Mouse (Mus musculus): ENCODE results near the gene Batf3. TPM values are rescaled to one million over a fixed set of nuclear protein-coding genes. Genes with fewer than 3 reads are reported as not detected.

The Batf3 gene
- total and polyA plus RNA-seq, 2 experiments = 1.6 to 2.9 TPM

- Histone ChIP-seq H3K27me3 (ENCODE audit: control insufficient read depth, insufficient read depth, low read length) (no peaks in the 10 kb centered on the region), H3K4me3 (ENCODE audit: insufficient read depth, low read depth, low read length) (peak overlapping the region; percentile 13; the same call in 1 of the 2 replicates), H3K27ac (replicated peaks; ENCODE audit: insufficient read depth, low read depth, low read length) (no peak overlapping the region), H3K4me1 (ENCODE audit: control insufficient read depth, insufficient read depth, low read length) (peaks cover 1% of the 10 kb centered on the region; the same call in 1 of the 2 replicates), H3K36me3 (ENCODE audit: control insufficient read depth, insufficient read depth, low read length) (no peaks in the 10 kb centered on the region), H3K79me2 (ENCODE audit: control insufficient read depth, insufficient read depth, low read length) (no peaks in the 10 kb centered on the region), H3K9ac (ENCODE audit: low read depth, low read length) (peak overlapping the region; percentile 32; the same call in 1 of the 2 replicates)
- 15% methylated on average over 38 of the region's 38 CpGs for WGBS
- TF ChIP-seq CTCF (IDR thresholded peaks at IDR 0.05; ENCODE audit: low read depth, low read length) (peak; percentile 90), POLR2A (IDR thresholded peaks at IDR 0.05; ENCODE audit: extremely low read depth, insufficient read depth, low read length) (no peak)
- peak; percentile 24 for DNase-seq (ENCODE audit: extremely low read depth, low read depth, low spot score)
Measured at GRCm38 (mm10) chr1:191125811-191126638, 28.4 kb downstream of the Batf3 start.

GRCm38 (mm10) chr1:191131692-191132091, 34.0 kb downstream of the Batf3 start:
- no peaks in the 10 kb centered on the region for H3K4me1 ChIP-seq (ENCODE audit: control insufficient read depth, insufficient read depth, low read length)
- WGBS = 90% methylated on average over 2 of the region's 2 CpGs
- no peak overlapping the region for H3K4me3 ChIP-seq (ENCODE audit: insufficient read depth, low read depth, low read length)
- TF ChIP-seq POLR2A (IDR thresholded peaks at IDR 0.05; ENCODE audit: extremely low read depth, insufficient read depth, low read length) (no peak), CTCF (IDR thresholded peaks at IDR 0.05; ENCODE audit: low read depth, low read length) (no peak)
- H3K9ac ChIP-seq (ENCODE audit: low read depth, low read length) = no peak overlapping the region
- no peak for DNase-seq (ENCODE audit: extremely low read depth, low read depth, low spot score)
- no peak overlapping the region for H3K27ac ChIP-seq (replicated peaks; ENCODE audit: insufficient read depth, low read depth, low read length)
- no peaks in the 10 kb centered on the region for H3K79me2 ChIP-seq (ENCODE audit: control insufficient read depth, insufficient read depth, low read length)
- H3K27me3 ChIP-seq (ENCODE audit: control insufficient read depth, insufficient read depth, low read length) = no peaks in the 10 kb centered on the region
- no peaks in the 10 kb centered on the region for H3K36me3 ChIP-seq (ENCODE audit: control insufficient read depth, insufficient read depth, low read length)

GRCm38 (mm10) chr1:191132240-191132639, 34.6 kb downstream of the Batf3 start:
- TF ChIP-seq CTCF (IDR thresholded peaks at IDR 0.05; ENCODE audit: low read depth, low read length) (no peak), POLR2A (IDR thresholded peaks at IDR 0.05; ENCODE audit: extremely low read depth, insufficient read depth, low read length) (no peak)
- H3K36me3 ChIP-seq (ENCODE audit: control insufficient read depth, insufficient read depth, low read length) = no peaks in the 10 kb centered on the region
- 80% methylated on average over 5 of the region's 5 CpGs for WGBS
- H3K27ac ChIP-seq (replicated peaks; ENCODE audit: insufficient read depth, low read depth, low read length) = no peak overlapping the region
- no peaks in the 10 kb centered on the region for H3K4me1 ChIP-seq (ENCODE audit: control insufficient read depth, insufficient read depth, low read length)
- H3K4me3 ChIP-seq (ENCODE audit: insufficient read depth, low read depth, low read length) = no peak overlapping the region
- H3K79me2 ChIP-seq (ENCODE audit: control insufficient read depth, insufficient read depth, low read length) = no peaks in the 10 kb centered on the region
- no peak for DNase-seq (ENCODE audit: extremely low read depth, low read depth, low spot score)
- H3K9ac ChIP-seq (ENCODE audit: low read depth, low read length) = no peak overlapping the region
- H3K27me3 ChIP-seq (ENCODE audit: control insufficient read depth, insufficient read depth, low read length) = no peaks in the 10 kb centered on the region

GRCm38 (mm10) chr1:191132934-191133333, 35.3 kb downstream of the Batf3 start:
- H3K27ac ChIP-seq (replicated peaks; ENCODE audit: insufficient read depth, low read depth, low read length) = no peak overlapping the region
- no peak for TF ChIP-seq POLR2A (IDR thresholded peaks at IDR 0.05; ENCODE audit: extremely low read depth, insufficient read depth, low read length)
- no peak for TF ChIP-seq CTCF (IDR thresholded peaks at IDR 0.05; ENCODE audit: low read depth, low read length)
- H3K27me3 ChIP-seq (ENCODE audit: control insufficient read depth, insufficient read depth, low read length) = no peaks in the 10 kb centered on the region
- DNase-seq (ENCODE audit: extremely low read depth, low read depth, low spot score) = no peak
- WGBS = 65% methylated on average over 5 of the region's 5 CpGs
- H3K4me3 ChIP-seq (ENCODE audit: insufficient read depth, low read depth, low read length) = no peak overlapping the region
- no peaks in the 10 kb centered on the region for H3K4me1 ChIP-seq (ENCODE audit: control insufficient read depth, insufficient read depth, low read length)
- no peaks in the 10 kb centered on the region for H3K79me2 ChIP-seq (ENCODE audit: control insufficient read depth, insufficient read depth, low read length)
- H3K9ac ChIP-seq (ENCODE audit: low read depth, low read length) = no peak overlapping the region
- H3K36me3 ChIP-seq (ENCODE audit: control insufficient read depth, insufficient read depth, low read length) = no peaks in the 10 kb centered on the region

- H3K27ac ChIP-seq (replicated peaks; ENCODE audit: insufficient read depth, low read depth, low read length) = no peak overlapping the region
- 72% methylated on average over 4 of the region's 4 CpGs for WGBS
Measured at GRCm38 (mm10) chr1:191135406-191135805, 37.8 kb downstream of the Batf3 start.

GRCm38 (mm10) chr1:191138436-191138835, 40.8 kb downstream of the Batf3 start:
- WGBS = 89% methylated on average over 4 of the region's 4 CpGs
- H3K36me3 ChIP-seq (ENCODE audit: control insufficient read depth, insufficient read depth, low read length) = no peaks in the 10 kb centered on the region
- TF ChIP-seq CTCF (IDR thresholded peaks at IDR 0.05; ENCODE audit: low read depth, low read length) = no peak
- no peak for TF ChIP-seq POLR2A (IDR thresholded peaks at IDR 0.05; ENCODE audit: extremely low read depth, insufficient read depth, low read length)

More at GRCm38 (mm10) chr1:191135406-191135805, 37.8 kb downstream of the Batf3 start:
- DNase-seq (ENCODE audit: extremely low read depth, low read depth, low spot score) = no peak
- Histone ChIP-seq H3K4me3 (ENCODE audit: insufficient read depth, low read depth, low read length) (no peak overlapping the region), H3K79me2 (ENCODE audit: control insufficient read depth, insufficient read depth, low read length) (no peaks in the 10 kb centered on the region), H3K27me3 (ENCODE audit: control insufficient read depth, insufficient read depth, low read length) (no peaks in the 10 kb centered on the region), H3K4me1 (ENCODE audit: control insufficient read depth, insufficient read depth, low read length) (no peaks in the 10 kb centered on the region), H3K9ac (ENCODE audit: low read depth, low read length) (no peak overlapping the region), H3K36me3 (ENCODE audit: control insufficient read depth, insufficient read depth, low read length) (no peaks in the 10 kb centered on the region)
- no peak for TF ChIP-seq CTCF (IDR thresholded peaks at IDR 0.05; ENCODE audit: low read depth, low read length)
- no peak for TF ChIP-seq POLR2A (IDR thresholded peaks at IDR 0.05; ENCODE audit: extremely low read depth, insufficient read depth, low read length)

More at GRCm38 (mm10) chr1:191138436-191138835, 40.8 kb downstream of the Batf3 start:
- H3K79me2 ChIP-seq (ENCODE audit: control insufficient read depth, insufficient read depth, low read length) = no peaks in the 10 kb centered on the region
- no peak overlapping the region for H3K9ac ChIP-seq (ENCODE audit: low read depth, low read length)
- no peak overlapping the region for H3K27ac ChIP-seq (replicated peaks; ENCODE audit: insufficient read depth, low read depth, low read length)
- H3K27me3 ChIP-seq (ENCODE audit: control insufficient read depth, insufficient read depth, low read length) = no peaks in the 10 kb centered on the region
- no peak overlapping the region for H3K4me3 ChIP-seq (ENCODE audit: insufficient read depth, low read depth, low read length)
- H3K4me1 ChIP-seq (ENCODE audit: control insufficient read depth, insufficient read depth, low read length) = no peaks in the 10 kb centered on the region
- no peak for DNase-seq (ENCODE audit: extremely low read depth, low read depth, low spot score)
